Mouse (Mus musculus) frontal cortex, postnatal 25 days (tissue): ENCODE data around the gene Gm21488.
"Not testable (repeated sequence)": the region's sequence is repeated elsewhere in the genome, so short reads cannot be mapped to it uniquely, and the experiment has no call there.

Experiments
- DNase-seq, 2 experiments: peaks; one replicate each; pipeline ENCODE4 v3.0.0; 2022; ENCODE audit warnings: low spot score in 2 of 2

The Gm21488 gene

DNA sequence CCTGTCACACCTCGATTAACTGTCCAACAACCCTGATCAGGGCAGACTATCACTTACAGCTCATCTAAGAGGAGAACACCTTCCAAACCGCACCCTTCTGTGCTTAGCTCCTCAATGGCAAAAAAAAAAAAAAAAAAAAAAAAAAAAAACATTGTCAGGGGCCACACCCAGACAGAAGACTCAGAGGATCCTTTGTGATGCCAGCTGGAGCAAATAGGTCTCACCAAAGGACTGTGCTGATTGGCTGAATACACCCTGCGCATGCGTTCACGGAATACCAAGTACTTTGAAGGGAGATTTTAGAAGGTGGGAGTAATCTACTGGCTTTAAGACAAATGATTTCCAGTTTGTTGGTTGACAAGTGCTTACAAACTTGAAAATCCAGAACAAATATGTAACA lies at the start of gene Gm21488:
Gene Gm21488, minus strand, starts transcription at position 101 of the 400 bp plus-strand sequence.
- not testable (repeated sequence) for DNase-seq
